Mouse (Mus musculus) CD4-positive, CD25-positive, alpha-beta regulatory T cell, adult 2 months (primary cell): ENCODE data around the gene Tgfbr3l.

ENCODE experiments used
- DNase-seq: peaks from one replicate; pipeline ENCODE4 v3.0.0-alpha.2; 2012; ENCODE audit warnings: low read depth, low spot score

The Tgfbr3l gene

GRCm38 (mm10) chr8:4265160-4265914, 17.3 kb downstream of the Tgfbr3l start:
- no peak for DNase-seq

- DNase-seq = peak; percentile 48
Measured at GRCm38 (mm10) chr8:4267627-4268026, 19.6 kb downstream of the Tgfbr3l start.

GRCm38 (mm10) chr8:4269609-4270008, 21.6 kb downstream of the Tgfbr3l start:
- DNase-seq = no peak

GRCm38 (mm10) chr8:4275275-4276110, 27.5 kb downstream of the Tgfbr3l start, which contains the start of gene Timm44:
Gene Timm44 (minus strand): TSS chr8:4275913.
- peak; percentile 97 for DNase-seq

GRCm38 (mm10) chr8:4276111-4276465, 28.1 kb downstream of the Tgfbr3l start:
- no peak for DNase-seq

GRCm38 (mm10) chr8:4292738-4293137, 44.7 kb downstream of the Tgfbr3l start:
- no peak for DNase-seq

- no peak for DNase-seq
Measured at GRCm38 (mm10) chr8:4297822-4298221, 49.8 kb downstream of the Tgfbr3l start.
